Mouse (Mus musculus) ovary, adult 18-20 months (tissue): ENCODE results near the gene Nynrin.

ENCODE experiments used
- DNase-seq: peaks from one replicate; pipeline ENCODE4 v3.0.0; 2022; ENCODE audit warnings: low spot score, mixed read lengths

The Nynrin gene

DNA sequence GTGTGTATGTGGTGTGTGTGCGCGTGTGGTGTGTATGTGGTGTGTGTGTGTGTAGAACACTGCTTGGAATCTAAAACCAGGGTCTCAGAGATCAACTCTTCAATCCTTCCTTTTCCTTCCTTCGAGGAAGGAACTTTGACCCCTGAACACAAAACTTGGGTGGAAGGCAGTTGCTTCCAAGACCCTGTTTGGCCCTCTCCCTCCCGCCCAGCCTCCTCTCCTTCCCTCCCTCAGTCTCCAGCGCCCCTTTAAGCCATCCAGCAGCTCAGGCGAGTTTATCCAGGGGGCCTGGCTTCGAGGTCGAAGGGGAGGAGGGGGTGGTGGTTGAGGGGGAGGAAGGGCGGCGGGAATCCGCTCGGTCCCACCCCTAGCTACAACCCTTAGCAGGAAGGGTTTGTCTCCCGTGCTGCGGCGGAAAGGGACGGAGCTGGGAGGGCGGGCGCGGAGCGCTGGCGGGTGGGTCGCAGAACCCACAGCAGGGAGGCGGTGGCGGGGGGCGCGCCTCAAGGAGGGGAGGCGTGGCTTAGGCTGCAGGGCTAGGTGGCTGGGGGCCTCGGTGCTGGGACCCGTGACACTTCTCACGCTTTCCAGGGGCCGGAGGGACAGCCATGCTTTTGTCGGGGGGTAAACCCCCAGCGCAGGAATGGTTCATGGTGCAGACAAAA, at the start of gene Nynrin:
Nynrin (plus strand) TSS at position 390 of the 665 bp plus-strand sequence.
- peak; percentile 70 for DNase-seq

DNA sequence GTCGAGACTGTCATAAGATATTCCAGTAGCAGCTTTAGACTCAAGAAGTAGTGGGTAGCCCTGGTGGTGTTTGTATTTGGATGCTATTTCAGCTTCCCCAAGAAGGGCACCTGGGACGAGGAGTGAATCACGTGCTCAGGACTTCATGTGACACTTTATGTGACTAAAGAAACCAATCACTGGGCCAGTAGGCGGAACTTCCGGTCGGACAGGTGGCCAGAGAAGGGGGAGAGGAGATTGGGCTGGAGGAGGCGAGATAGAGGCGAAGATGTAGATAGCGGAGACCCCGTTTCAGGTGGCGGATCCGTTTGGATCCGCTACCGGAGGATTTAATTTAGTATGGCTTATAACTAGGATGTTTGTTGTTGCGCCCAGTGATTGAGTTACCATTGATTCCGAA, 38.9 kb upstream of the Nynrin start:
- no peak for DNase-seq

DNA sequence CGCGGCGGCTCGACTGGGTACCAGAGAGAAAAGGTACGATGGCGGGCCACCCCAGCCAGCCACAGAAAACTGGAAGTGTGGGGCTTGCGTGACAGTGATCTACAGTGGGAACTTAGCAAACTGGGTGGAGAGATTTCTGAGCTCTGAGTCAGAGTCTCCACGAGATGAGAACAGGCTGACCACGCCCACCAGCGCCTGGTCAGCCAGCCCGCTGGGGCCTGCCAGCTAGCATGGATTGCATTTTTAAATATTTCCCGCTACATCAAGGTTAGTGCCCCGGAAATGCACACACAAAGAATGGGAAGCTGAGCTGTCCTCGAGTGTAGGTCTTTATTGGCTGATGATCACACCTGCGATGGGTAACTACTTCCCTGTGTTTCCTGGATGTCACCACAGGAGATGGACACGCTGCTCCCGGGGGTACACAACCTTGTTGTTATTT, 38.5 kb upstream of the Nynrin start:
- DNase-seq: no peak

DNA sequence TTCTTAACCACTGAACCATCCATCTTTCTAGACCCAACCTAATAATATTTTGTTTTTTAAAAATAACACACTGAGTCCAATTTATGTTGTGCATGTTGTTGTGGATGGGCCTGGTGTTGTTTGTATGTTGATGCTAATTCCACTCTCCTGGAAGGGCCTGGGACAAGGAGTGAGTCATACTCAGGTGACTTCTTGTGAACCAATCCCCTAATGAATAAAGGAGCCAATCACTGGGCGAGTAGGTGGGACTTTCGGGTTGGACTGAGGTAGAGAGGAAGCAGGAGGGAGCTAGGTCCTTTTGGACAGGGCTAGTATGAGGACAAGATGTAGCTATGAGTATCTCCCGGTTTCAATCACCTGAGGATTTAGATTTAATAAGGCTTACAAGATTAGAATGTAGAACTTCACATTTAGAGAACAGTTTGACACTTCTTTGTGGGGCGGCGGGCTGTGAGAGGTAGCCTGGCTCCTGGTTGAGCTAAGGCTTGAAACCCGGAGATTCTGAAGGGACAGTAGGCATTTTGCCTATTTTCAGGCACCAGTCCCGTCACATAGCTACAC, 33.9 kb upstream of the Nynrin start:
- DNase-seq: no peak

DNA sequence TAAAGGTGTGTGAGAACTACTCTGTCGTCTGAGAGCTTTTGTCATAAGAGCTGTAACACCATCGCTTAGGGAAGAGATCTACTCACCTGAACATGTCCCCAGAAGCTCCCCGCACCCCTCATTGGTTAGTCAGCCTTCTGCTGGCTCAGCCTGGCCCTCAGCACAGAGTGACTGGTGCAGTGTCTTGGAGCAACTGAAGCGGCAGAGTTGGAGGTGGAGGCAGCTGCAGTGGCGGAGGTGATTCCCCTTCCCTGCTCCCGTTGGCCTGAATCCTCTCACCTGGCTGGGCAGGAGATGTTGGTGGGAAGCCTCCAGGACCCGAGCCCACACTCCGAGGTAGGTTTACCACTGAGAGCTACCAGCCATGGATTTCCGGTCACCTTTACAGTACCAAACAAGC, 33.2 kb upstream of the Nynrin start:
- DNase-seq: no peak

DNA sequence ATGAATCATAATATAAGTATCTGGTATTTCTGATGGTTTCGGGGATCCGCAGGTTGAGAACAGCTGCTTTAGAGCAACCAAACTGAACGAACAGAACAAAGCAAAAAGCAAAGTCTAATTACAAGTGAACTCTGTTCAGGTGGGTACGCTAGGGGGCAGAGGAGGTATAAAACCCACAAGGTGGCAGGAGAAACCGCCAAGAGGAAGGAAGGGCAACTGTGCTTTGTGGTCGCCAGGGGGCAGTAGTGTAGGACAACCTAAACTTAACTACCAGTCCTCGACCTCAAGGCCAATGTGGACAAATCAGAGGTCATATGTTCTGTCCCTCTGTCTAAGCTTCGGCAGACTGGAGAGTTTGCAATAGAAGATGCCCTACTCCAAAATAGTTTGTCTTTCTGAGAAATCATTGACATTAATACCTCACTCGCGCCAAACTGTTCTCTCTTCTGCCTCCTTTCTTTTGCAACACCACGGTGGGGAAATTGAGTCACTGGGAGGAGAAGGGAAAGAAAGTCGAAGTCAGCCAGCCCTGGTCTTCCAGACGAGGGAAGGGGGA, 31.3 kb upstream of the Nynrin start:
- DNase-seq: peak; percentile 64

DNA sequence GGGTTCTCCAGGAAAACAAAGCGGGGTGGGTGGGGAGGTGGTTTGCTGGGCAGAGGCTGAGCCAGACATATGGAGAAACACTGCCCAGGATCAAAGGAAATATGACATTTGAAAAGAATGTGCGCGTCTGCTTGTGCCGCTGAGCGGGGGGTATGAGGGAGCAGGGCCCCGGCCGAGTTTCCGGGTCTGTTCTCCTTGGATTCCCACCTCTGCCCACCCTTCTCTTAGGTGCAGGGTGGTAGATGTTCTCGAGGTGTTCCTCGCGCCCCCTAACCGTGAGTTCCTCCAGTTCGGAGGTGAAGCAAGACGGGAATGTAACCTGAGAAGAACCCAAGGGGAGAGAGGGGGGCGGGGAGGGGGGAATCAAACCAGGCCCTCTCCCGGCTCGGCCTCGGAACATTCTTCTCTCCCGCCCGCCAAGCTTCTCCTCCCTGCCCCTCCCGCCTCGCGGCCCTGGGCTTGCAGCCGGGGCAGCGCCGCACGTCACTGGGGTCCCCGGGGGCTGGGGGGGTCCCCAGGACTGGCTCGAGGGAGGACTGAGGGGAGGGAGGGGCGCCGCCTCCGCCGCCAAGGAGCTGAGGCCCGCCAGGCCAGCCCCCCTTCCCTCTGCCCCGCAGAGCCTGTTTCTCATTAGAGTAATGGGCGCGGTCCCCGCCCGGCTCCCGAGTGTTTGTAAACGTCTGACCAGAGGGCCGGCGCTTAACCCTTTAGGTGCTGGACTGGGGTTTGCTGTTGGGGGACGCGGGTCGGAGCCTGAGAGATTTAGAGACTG, 30.6 kb upstream of the Nynrin start, which contains the start of gene Nfatc4:
Nfatc4 (plus strand) TSS at position 154 of the 772 bp plus-strand sequence.
- DNase-seq: peak; percentile 76

DNA sequence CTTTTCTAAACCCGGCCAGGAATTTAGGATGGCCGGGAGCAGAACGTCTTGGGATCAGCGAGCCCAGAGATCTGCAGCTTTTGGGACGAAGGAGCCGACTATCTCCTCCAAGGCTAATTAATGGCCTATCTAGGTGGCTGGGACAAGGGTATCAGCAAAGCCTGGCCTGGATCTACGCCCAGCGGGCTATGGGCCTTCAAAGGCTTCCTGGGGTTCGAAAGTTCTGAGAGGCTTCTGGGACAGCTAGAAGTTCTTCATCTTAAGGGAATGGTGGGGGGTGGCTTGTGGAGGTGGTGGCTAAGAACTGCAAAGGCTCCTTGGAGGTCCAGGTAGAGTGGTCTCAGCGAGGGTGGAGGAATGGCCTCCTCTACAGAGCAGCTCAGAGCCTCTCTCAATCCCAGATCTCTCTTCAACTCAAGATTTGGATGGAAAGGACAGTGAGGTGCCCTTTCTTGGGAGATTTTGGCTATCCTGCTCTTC, 29.8 kb upstream of the Nynrin start:
- DNase-seq: no peak

DNA sequence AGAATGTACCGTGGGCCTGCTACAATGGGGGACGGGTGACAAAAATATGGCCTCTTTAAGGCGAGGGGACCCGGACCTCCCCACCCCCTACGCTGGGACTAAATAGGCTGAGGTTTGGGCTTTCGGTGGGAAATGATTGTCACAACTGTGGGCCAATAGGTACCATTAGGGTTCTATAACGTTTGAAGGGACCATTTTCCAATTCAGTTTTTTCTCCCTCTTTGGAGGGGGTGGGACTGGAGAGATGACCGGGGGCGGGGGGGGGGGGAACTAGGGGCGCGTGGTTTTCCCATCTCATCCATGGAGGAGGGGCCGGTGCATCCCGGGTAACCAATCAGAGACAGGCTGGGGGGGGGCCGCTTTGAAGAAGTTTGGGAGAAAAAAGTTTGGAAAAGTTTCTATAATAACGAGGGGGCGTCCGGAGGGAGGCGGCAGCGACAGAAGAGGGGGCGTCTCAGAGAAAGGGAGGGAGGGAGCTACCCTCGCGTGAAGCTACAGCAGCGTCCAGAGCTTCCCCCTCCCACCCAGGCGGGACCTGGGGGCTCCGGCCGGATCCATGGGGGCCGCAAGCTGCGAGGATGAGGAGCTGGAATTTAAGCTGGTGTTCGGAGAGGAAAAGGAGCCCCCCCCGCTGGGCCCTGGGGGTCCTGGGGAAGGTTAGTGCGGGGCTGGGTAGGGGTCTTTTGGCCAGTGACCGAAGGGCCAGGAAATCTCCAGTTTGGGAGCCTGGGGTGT, 29.2 kb upstream of the Nynrin start:
- no peak for DNase-seq

DNA sequence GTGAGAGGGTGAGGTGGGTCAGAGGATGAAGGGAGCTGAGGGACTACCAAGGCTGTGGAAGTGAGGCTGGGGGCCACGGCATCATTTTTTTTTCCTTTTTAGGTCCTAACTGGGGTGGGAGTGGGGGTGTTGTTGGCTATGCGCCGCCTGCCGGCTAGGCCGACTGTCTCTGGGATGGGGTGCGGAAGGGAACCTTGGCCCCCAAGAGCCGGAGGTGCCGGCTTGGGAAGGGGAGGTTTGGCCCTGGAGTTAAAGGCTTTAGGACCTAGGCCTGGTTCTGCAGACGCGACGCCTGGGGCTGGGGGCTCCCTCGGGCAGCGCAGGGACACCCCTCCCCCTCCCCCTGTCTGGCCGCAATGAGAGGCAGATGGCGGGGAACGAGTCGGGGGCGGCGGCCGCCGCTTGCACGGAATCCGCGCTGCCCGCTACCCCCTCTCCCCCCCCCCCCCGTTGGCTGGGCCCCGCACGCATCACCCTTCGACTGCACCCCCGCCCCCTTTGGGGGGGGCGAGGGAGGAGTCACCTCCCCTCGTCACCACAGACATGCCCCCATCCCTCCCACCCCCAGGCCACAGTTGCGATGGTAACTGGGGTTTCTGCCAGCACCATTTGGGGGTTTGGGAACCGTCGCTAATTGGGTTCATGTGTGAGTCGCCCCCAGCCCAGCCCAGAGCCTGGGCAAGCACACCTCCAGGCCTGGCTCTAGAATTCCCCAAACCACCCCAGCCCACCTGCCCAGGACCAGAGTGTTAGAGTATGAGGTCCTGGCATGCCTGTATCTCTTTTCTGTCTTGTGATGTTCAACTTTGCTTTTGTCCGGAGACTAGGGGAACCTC, 28.4 kb upstream of the Nynrin start:
- no peak for DNase-seq

DNA sequence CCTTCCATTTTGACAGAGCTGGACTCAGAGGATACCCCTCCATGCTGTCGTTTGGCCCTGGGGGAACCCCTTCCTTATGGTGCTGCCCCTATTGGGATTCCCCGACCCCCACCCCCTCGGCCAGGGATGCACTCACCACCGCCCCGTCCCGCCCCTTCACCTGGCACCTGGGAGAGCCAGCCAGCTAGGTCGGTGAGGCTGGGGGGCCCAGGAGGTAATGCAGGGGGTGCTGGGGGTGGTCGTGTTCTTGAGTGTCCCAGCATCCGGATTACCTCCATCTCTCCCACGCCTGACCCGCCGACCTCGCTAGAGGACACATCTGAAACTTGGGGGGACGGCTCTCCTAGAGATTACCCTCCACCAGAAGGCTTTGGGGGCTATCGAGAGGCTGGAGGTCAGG, 27.7 kb upstream of the Nynrin start:
- DNase-seq: no peak

DNA sequence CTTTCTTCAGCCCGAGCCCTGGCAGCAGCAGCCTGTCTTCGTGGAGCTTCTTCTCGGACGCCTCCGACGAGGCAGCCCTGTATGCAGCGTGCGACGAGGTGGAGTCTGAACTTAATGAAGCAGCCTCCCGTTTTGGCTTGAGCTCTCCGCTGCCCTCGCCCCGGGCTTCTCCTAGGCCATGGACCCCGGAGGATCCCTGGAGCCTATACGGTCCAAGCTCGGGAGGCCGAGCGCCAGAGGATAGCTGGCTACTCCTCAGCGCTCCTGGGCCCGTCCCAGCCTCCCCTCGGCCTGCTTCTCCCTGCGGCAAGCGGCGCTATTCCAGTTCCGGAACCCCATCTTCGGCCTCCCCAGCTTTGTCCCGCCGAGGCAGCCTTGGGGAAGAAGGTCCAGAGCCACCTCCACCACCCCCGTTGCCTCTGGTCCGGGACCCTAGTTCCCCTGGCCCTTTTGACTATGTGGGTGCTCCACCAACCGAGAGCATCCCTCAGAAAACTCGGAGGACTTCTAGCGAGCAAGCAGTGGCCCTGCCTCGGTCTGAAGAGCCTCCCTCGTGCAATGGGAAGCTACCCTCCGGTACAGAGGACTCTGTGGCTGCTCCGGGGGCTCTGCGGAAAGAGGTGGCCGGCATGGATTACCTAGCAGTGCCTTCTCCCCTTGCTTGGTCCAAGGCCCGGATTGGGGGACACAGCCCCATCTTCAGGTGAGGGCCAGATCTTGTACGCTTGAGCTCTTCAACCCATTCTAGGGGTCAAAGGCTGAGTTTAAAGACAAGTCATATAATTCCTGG, 27.1 kb upstream of the Nynrin start:
- no peak for DNase-seq

DNA sequence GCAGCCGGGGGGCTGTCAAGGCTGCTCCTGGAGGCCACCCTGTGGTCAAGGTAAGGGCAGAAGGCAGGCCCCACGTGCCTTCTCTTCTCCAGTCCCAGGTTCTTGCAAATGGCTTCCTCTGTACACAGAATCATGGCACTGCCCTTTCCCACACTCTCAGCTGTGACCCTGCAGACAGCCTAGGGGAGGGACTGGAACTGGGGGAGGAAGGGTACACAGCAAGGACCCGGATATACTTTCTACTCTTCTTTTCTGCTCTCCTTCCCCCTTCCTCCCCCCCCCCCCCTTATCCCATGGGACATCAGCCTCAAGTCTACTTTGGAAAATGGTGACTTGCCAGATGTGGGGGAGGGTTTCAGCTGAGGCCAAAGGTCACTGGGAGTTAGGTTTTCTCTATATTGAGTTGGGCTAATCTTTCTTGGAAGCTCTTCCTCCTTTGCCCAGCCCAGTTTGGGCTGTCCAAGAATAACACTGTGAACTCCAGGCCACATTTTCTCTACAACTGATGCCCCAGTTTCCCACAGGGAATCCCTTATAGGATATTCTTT, 25.0 kb upstream of the Nynrin start:
- DNase-seq: no peak

DNA sequence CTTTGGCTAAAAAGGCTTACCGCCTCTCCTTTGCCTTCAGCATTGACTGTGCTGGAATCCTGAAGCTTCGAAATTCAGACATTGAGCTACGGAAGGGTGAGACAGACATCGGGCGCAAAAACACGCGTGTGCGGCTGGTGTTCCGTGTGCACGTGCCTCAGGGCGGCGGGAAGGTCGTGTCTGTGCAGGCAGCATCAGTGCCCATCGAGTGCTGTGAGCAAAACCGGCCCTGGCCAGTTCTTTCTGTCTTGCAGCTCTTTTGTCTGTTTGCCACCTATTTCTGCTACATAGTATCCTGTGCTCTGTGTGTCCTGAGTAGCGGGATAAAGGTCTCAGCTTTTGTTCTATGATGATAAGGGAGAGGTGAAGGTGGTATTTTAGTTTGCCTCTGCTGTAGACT, 24.0 kb upstream of the Nynrin start:
- no peak for DNase-seq

DNA sequence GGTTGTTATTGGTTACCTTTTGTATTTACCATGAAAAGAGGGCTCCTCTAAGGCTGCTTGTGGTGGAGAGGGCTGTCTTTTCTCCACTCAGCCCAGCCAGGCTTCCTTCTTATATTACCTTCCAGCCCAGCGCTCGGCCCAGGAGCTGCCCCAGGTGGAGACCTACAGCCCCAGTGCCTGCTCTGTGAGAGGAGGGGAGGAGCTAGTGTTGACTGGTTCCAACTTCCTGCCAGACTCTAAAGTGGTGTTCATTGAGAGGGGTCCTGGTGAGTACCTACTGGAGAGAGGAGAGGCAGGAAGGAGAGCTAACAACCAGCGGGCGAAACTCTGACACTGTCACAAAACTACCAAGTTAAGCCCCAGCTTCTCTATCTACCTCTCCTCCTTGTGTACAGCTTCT, 23.5 kb upstream of the Nynrin start:
- DNase-seq: no peak

DNA sequence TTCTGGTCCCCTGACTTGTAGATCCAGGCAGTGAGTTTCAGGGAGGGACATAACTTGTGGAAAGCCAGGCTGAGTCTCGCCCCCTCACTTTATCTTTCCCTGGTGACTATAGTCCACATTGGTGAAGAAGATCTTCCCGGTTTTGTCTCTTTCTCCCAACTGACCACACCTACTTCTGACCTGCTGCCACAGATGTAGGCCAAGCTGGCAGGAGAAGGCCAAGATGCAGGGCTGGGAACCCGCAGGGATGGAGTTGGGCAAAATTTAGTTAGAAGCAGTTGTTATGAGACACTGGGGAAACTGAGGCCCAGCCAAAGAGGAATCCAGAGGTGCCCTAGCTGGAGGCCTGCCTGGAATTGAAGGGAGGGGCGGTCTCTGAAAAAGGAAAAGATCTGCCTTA, 20.7 kb upstream of the Nynrin start:
- DNase-seq: no peak

DNA sequence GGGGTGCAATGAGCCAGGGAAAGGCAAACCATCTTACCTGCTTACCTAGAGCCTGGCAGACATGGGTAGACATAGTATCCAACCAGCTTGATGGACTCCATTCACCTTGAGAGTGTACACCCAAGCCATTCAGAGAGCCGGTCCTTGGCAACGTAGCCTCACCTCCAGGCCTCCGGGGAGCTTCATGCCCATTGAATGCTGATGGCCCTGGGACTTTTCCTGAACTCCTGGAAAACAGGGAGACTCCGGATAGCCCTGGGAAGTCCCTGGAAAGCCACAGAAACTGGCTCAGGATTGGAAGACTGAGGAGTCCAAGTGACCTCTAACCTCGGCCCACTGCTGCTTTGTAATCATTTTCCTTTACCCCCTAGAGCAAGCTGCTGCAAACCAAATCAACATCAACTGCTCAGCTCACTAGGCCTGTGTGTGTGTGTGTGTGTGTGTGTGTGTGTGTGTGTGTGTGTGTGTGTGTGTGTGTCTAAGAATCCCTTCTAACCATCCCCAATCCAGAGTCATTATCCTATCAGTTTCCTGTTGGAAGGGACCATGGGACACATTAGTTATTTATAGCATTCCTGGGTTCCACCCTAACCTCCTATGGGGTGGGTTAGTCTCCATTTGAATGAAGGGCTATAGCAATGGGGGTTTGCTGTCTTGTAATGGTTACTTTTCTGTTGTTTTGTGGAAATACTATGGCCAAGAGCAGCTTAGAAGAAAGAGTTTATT, 18.8 kb upstream of the Nynrin start:
- no peak for DNase-seq

DNA sequence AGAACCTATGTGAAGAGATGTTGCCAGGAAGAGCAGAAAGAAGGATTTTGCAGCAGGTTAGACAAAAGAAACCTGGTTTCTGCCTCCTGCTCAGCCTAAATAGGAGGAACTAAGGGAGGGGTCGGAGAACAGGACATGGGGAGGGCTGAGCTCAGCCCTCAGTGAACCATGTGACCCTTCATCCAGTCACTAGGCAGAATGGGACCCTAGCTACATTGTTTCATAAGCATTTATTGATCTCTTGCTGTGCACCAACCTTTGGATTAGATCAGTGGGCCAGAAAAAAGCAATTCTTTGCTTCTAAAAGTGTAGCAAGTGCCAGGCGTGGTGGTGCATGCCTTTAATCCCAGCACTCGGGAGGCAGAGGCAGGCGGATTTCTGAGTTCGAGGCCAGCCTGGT, 15.5 kb upstream of the Nynrin start:
- no peak for DNase-seq

DNA sequence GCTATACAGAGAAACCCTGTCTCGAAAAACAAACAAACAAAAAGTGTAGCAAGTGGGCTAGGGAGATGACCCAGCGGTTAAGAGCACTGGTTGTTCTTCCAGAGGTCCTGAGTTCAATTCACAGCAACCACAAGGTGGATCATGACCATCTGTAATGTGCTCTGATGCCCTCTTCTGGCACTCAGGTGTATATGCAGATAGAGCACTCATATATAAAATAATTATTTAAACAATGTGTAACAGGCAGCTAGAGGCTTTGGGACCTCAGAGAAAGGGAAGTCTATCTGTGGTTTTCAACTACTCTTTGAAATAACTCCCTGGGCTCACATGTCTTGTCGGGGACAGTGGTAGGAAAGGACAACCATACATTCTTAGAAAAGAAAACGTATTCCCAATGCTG, 15.1 kb upstream of the Nynrin start:
- no peak for DNase-seq
